Mouse (Mus musculus) urinary bladder, adult 18-20 months (tissue): ENCODE data around the gene Synj2.

Experiments used
- DNase-seq, 2 experiments: peaks; one replicate each; pipeline ENCODE4 v3.0.0; 2022; ENCODE audit warnings: low spot score in 2 of 2, mixed read lengths in 2 of 2

The Synj2 gene

GRCm38 (mm10) chr17:5934554-5935324 lies 6.3 kb upstream of the Synj2 start:
- peak; percentile 80 to 81 for DNase-seq

- DNase-seq = no peak
These were observed 5.4 kb upstream of the Synj2 start for GRCm38 (mm10) chr17:5935680-5936079.

GRCm38 (mm10) chr17:5936276-5936675 lies 4.8 kb upstream of the Synj2 start:
- no peak for DNase-seq

- DNase-seq = no peak
These were observed 3.6 kb upstream of the Synj2 start for GRCm38 (mm10) chr17:5937441-5937840.

- DNase-seq = no peak
These were observed 1.2 kb upstream of the Synj2 start for GRCm38 (mm10) chr17:5939871-5940270.

GRCm38 (mm10) chr17:5940792-5941191 lies 288 bp upstream of the Synj2 start:
- DNase-seq = peak; percentile 75 to 79

- no peak for DNase-seq
These were observed 1.1 kb downstream of the Synj2 start for GRCm38 (mm10) chr17:5942156-5942555.

- no peak for DNase-seq
These were observed 2.0 kb downstream of the Synj2 start for GRCm38 (mm10) chr17:5943053-5943452.

- no peak for DNase-seq
These were observed 6.0 kb downstream of the Synj2 start for GRCm38 (mm10) chr17:5947039-5947438.

- DNase-seq = no peak
These were observed 11.4 kb downstream of the Synj2 start for GRCm38 (mm10) chr17:5952455-5952854.

GRCm38 (mm10) chr17:5956350-5957000 lies 15.4 kb downstream of the Synj2 start:
- DNase-seq = peak in 1 of 2 experiments; percentile 53

GRCm38 (mm10) chr17:5957097-5957496 lies 16.0 kb downstream of the Synj2 start:
- DNase-seq = peak in 1 of 2 experiments; percentile 54

- no peak for DNase-seq
These were observed 17.1 kb downstream of the Synj2 start for GRCm38 (mm10) chr17:5958229-5958628.

- DNase-seq = peak; percentile 33 to 53
These were observed 17.6 kb downstream of the Synj2 start for GRCm38 (mm10) chr17:5958636-5959035.

GRCm38 (mm10) chr17:5959096-5959495 lies 18.0 kb downstream of the Synj2 start:
- peak; percentile 65 to 80 for DNase-seq

GRCm38 (mm10) chr17:5959802-5960201 lies 18.7 kb downstream of the Synj2 start:
- peak in 1 of 2 experiments; percentile 31 for DNase-seq

- DNase-seq = no peak
These were observed 22.7 kb downstream of the Synj2 start for GRCm38 (mm10) chr17:5963766-5964165.

- no peak for DNase-seq
These were observed 24.2 kb downstream of the Synj2 start for GRCm38 (mm10) chr17:5965084-5965781.

- DNase-seq = no peak
These were observed 25.6 kb downstream of the Synj2 start for GRCm38 (mm10) chr17:5966706-5967105.

- DNase-seq = no peak
These were observed 27.5 kb downstream of the Synj2 start for GRCm38 (mm10) chr17:5968562-5968961.

- no peak for DNase-seq
These were observed 28.2 kb downstream of the Synj2 start for GRCm38 (mm10) chr17:5969246-5969645.

- DNase-seq = no peak
These were observed 29.3 kb downstream of the Synj2 start for GRCm38 (mm10) chr17:5970298-5970821.
